Mouse (Mus musculus): ENCODE measurements around the gene Lhfp. TPM values are rescaled to one million over a fixed set of nuclear protein-coding genes. Genes with fewer than 3 reads are reported as not detected.

Gene Lhfp
- polyA plus RNA-seq, 1 experiment from 2014 or later = 51.2 TPM

GRCm38 (mm10) chr3:53046371-53046770 is 5.0 kb downstream of the Lhfp start:
- H3K27me3 ChIP-seq (ENCODE audit: control insufficient read depth, insufficient read depth, low read length) = no peaks in the 10 kb centered on the region
- no peak overlapping the region for H3K4me2 ChIP-seq (ENCODE audit: low read depth, low read length)
- H3K4me3 ChIP-seq (replicated peaks; ENCODE audit: low read length) = no peak overlapping the region
- peaks cover 9% of the 10 kb centered on the region for H3K4me1 ChIP-seq (ENCODE audit: control insufficient read depth, insufficient read depth, low read length)
- H3K9ac ChIP-seq (ENCODE audit: low read length) = no peak overlapping the region
- 71% methylated on average over 6 of the region's 6 CpGs for WGBS
- H3K27ac ChIP-seq (ENCODE audit: low read length) = no peak overlapping the region
- no peaks in the 10 kb centered on the region for H3K36me3 ChIP-seq (ENCODE audit: control insufficient read depth, insufficient read depth, low read length)
- no peak for ATAC-seq (ENCODE audit: insufficient read depth, low FRiP score)
- H3K9me3 ChIP-seq (replicated peaks; ENCODE audit: control insufficient read depth, low read length) = no peaks in the 10 kb centered on the region

GRCm38 (mm10) chr3:53052385-53052784 is 11.1 kb downstream of the Lhfp start:
- Histone ChIP-seq H3K36me3 (ENCODE audit: control insufficient read depth, insufficient read depth, low read length) (no peaks in the 10 kb centered on the region), H3K4me3 (replicated peaks; ENCODE audit: low read length) (no peak overlapping the region), H3K4me2 (ENCODE audit: low read depth, low read length) (no peak overlapping the region), H3K27me3 (ENCODE audit: control insufficient read depth, insufficient read depth, low read length) (no peaks in the 10 kb centered on the region), H3K9ac (ENCODE audit: low read length) (no peak overlapping the region), H3K27ac (ENCODE audit: low read length) (no peak overlapping the region), H3K9me3 (replicated peaks; ENCODE audit: control insufficient read depth, low read length) (no peaks in the 10 kb centered on the region), H3K4me1 (ENCODE audit: control insufficient read depth, insufficient read depth, low read length) (no peaks in the 10 kb centered on the region; the same call in 1 of the 2 replicates)
- no peak for ATAC-seq (ENCODE audit: insufficient read depth, low FRiP score)
- 69% methylated on average over 8 of the region's 8 CpGs for WGBS

- Histone ChIP-seq H3K4me1 (ENCODE audit: control insufficient read depth, insufficient read depth, low read length) (peaks cover 24% of the 10 kb centered on the region), H3K9ac (ENCODE audit: low read length) (no peak overlapping the region), H3K27me3 (ENCODE audit: control insufficient read depth, insufficient read depth, low read length) (no peaks in the 10 kb centered on the region), H3K4me3 (replicated peaks; ENCODE audit: low read length) (no peak overlapping the region), H3K27ac (ENCODE audit: low read length) (no peak overlapping the region), H3K9me3 (replicated peaks; ENCODE audit: control insufficient read depth, low read length) (no peaks in the 10 kb centered on the region), H3K36me3 (ENCODE audit: control insufficient read depth, insufficient read depth, low read length) (no peaks in the 10 kb centered on the region), H3K4me2 (ENCODE audit: low read depth, low read length) (no peak overlapping the region)
- WGBS = 67% methylated on average over 10 of the region's 10 CpGs
- ATAC-seq (ENCODE audit: insufficient read depth, low FRiP score) = no peak
These were observed 15.1 kb downstream of the Lhfp start for GRCm38 (mm10) chr3:53056430-53056829.

GRCm38 (mm10) chr3:53059959-53060358 is 18.6 kb downstream of the Lhfp start:
- H3K4me3 ChIP-seq (replicated peaks; ENCODE audit: low read length) = no peak overlapping the region
- 34% methylated on average over 2 of the region's 2 CpGs for WGBS
- H3K27ac ChIP-seq (ENCODE audit: low read length) = peak overlapping the region; percentile 78
- peak; percentile 66; the same call in 1 of the 2 replicates for ATAC-seq (ENCODE audit: insufficient read depth, low FRiP score)
- H3K4me1 ChIP-seq (ENCODE audit: control insufficient read depth, insufficient read depth, low read length) = peaks cover 35% of the 10 kb centered on the region
- H3K9me3 ChIP-seq (replicated peaks; ENCODE audit: control insufficient read depth, low read length) = no peaks in the 10 kb centered on the region
- no peaks in the 10 kb centered on the region for H3K27me3 ChIP-seq (ENCODE audit: control insufficient read depth, insufficient read depth, low read length)
- H3K9ac ChIP-seq (ENCODE audit: low read length) = no peak overlapping the region
- H3K36me3 ChIP-seq (ENCODE audit: control insufficient read depth, insufficient read depth, low read length) = no peaks in the 10 kb centered on the region
- no peak overlapping the region for H3K4me2 ChIP-seq (ENCODE audit: low read depth, low read length)

GRCm38 (mm10) chr3:53063423-53064147 is 22.3 kb downstream of the Lhfp start:
- H3K27ac ChIP-seq (ENCODE audit: low read length) = peak overlapping the region; percentile 38
- peaks cover 27% of the 10 kb centered on the region for H3K4me1 ChIP-seq (ENCODE audit: control insufficient read depth, insufficient read depth, low read length)
- H3K36me3 ChIP-seq (ENCODE audit: control insufficient read depth, insufficient read depth, low read length) = no peaks in the 10 kb centered on the region
- 50% methylated on average over 13 of the region's 13 CpGs for WGBS
- H3K9me3 ChIP-seq (replicated peaks; ENCODE audit: control insufficient read depth, low read length) = no peaks in the 10 kb centered on the region
- H3K4me2 ChIP-seq (ENCODE audit: low read depth, low read length) = 0 out of 2 replicates have a peak overlapping the region, but pooled peaks have one; percentile 12
- no peak overlapping the region for H3K4me3 ChIP-seq (replicated peaks; ENCODE audit: low read length)
- ATAC-seq (ENCODE audit: insufficient read depth, low FRiP score) = no peak
- H3K27me3 ChIP-seq (ENCODE audit: control insufficient read depth, insufficient read depth, low read length) = no peaks in the 10 kb centered on the region
- H3K9ac ChIP-seq (ENCODE audit: low read length) = no peak overlapping the region

GRCm38 (mm10) chr3:53065267-53066094 is 24.2 kb downstream of the Lhfp start:
- ATAC-seq (ENCODE audit: insufficient read depth, low FRiP score) = no peak
- Histone ChIP-seq H3K36me3 (ENCODE audit: control insufficient read depth, insufficient read depth, low read length) (no peaks in the 10 kb centered on the region), H3K27me3 (ENCODE audit: control insufficient read depth, insufficient read depth, low read length) (no peaks in the 10 kb centered on the region), H3K4me3 (replicated peaks; ENCODE audit: low read length) (no peak overlapping the region), H3K9ac (ENCODE audit: low read length) (no peak overlapping the region), H3K27ac (ENCODE audit: low read length) (no peak overlapping the region), H3K4me1 (ENCODE audit: control insufficient read depth, insufficient read depth, low read length) (peaks cover 11% of the 10 kb centered on the region), H3K4me2 (ENCODE audit: low read depth, low read length) (no peak overlapping the region), H3K9me3 (replicated peaks; ENCODE audit: control insufficient read depth, low read length) (no peaks in the 10 kb centered on the region)
- WGBS = 74% methylated on average over 13 of the region's 13 CpGs

- no peaks in the 10 kb centered on the region for H3K36me3 ChIP-seq (ENCODE audit: control insufficient read depth, insufficient read depth, low read length)
- no peaks in the 10 kb centered on the region for H3K9me3 ChIP-seq (replicated peaks; ENCODE audit: control insufficient read depth, low read length)
- ATAC-seq (ENCODE audit: insufficient read depth, low FRiP score) = no peak
- no peak overlapping the region for H3K27ac ChIP-seq (ENCODE audit: low read length)
- H3K4me2 ChIP-seq (ENCODE audit: low read depth, low read length) = no peak overlapping the region
- H3K9ac ChIP-seq (ENCODE audit: low read length) = no peak overlapping the region
- peaks cover 11% of the 10 kb centered on the region for H3K4me1 ChIP-seq (ENCODE audit: control insufficient read depth, insufficient read depth, low read length)
- no peak overlapping the region for H3K4me3 ChIP-seq (replicated peaks; ENCODE audit: low read length)
- WGBS = 79% methylated on average over 4 of the region's 4 CpGs
- no peaks in the 10 kb centered on the region for H3K27me3 ChIP-seq (ENCODE audit: control insufficient read depth, insufficient read depth, low read length)
These were observed 24.7 kb downstream of the Lhfp start for GRCm38 (mm10) chr3:53066095-53066372.

GRCm38 (mm10) chr3:53068399-53068798 is 27.1 kb downstream of the Lhfp start:
- WGBS = 88% methylated on average over 5 of the region's 5 CpGs
- Histone ChIP-seq H3K9ac (ENCODE audit: low read length) (no peak overlapping the region), H3K27ac (ENCODE audit: low read length) (no peak overlapping the region), H3K4me1 (ENCODE audit: control insufficient read depth, insufficient read depth, low read length) (peaks cover 7% of the 10 kb centered on the region), H3K9me3 (replicated peaks; ENCODE audit: control insufficient read depth, low read length) (no peaks in the 10 kb centered on the region), H3K4me3 (replicated peaks; ENCODE audit: low read length) (no peak overlapping the region), H3K27me3 (ENCODE audit: control insufficient read depth, insufficient read depth, low read length) (no peaks in the 10 kb centered on the region), H3K4me2 (ENCODE audit: low read depth, low read length) (no peak overlapping the region), H3K36me3 (ENCODE audit: control insufficient read depth, insufficient read depth, low read length) (no peaks in the 10 kb centered on the region)
- no peak for ATAC-seq (ENCODE audit: insufficient read depth, low FRiP score)

GRCm38 (mm10) chr3:53074264-53074663 is 32.9 kb downstream of the Lhfp start:
- ATAC-seq (ENCODE audit: insufficient read depth, low FRiP score) = no peak
- WGBS = 95% methylated on average over 4 of the region's 4 CpGs
- H3K36me3 ChIP-seq (ENCODE audit: control insufficient read depth, insufficient read depth, low read length) = no peaks in the 10 kb centered on the region
- no peaks in the 10 kb centered on the region for H3K27me3 ChIP-seq (ENCODE audit: control insufficient read depth, insufficient read depth, low read length)
- no peak overlapping the region for H3K27ac ChIP-seq (ENCODE audit: low read length)
- H3K9ac ChIP-seq (ENCODE audit: low read length) = no peak overlapping the region
- H3K9me3 ChIP-seq (replicated peaks; ENCODE audit: control insufficient read depth, low read length) = no peaks in the 10 kb centered on the region
- no peaks in the 10 kb centered on the region for H3K4me1 ChIP-seq (ENCODE audit: control insufficient read depth, insufficient read depth, low read length)
- no peak overlapping the region for H3K4me3 ChIP-seq (replicated peaks; ENCODE audit: low read length)
- no peak overlapping the region for H3K4me2 ChIP-seq (ENCODE audit: low read depth, low read length)

Measured in stomach, embryonic 16.5 days (tissue).